Mouse (Mus musculus): ENCODE measurements at regions not wholly inside any gene's neighbourhood (a gene's known extent, or its start where the extent isn't known, plus 50 kb on each side); places are given as distances from the start of the nearest gene placed in this dataset.

DNA sequence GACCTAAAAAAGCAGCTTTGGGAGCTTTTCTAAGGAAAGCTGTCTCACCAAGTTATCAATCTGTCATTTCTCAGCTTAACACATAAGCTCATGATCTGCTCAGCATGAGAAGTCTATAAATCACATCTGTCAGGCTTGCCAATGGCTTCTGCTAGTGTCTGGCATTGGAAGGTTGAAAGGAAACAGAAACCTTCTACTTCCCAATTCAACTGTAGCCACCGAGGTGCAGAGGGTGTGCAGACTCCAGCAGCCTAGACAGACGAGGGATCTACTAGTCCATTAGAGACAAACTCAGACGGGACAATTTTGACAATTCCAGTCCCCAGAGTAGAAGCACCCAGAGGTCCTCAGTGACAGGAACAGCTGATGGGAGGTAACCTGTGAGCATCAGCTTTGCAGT, 103.0 kb downstream of the Nab1 start:
- DNase-seq (ENCODE audit: low spot score): no peak

DNA sequence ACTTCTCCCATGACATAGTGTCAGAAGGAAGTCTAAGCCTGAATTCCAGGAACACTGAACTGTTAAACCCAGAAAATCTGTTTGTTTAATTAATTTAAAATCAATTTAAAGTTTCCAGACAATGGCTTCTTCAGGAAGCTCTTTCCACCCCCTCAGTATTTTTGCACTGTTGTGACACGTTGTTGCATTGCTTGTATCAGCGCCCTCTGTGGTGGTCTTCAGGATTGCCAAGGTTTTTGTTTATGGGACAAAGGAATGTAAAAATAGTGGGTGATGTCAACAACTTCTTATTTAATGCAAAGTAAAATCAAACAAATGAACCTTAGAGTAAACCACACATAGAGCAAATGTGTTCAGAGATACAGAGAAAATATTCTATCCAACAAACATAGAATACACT, 107.5 kb downstream of the Nab1 start:
- DNase-seq (ENCODE audit: low spot score): peak; percentile 37

DNA sequence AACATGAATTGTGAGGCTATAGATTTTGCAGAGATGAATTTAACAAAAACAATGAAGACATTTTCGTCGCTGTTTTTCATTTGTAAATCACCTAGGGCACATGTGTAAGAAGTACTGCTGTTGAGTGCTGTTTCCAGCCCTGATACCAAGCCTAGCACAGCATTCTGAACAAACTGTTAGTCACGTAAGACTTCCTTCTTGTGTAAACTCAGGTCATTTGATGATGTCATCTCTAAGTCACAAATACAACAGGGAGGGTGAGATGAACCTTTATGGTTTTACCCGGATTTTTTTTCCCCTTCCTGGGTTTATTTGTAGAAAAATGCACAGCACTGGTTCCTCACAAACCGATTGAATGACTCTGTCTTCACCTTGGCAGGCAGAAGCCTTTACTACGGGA, 111.6 kb downstream of the Nab1 start:
- DNase-seq (ENCODE audit: low spot score): no peak

DNA sequence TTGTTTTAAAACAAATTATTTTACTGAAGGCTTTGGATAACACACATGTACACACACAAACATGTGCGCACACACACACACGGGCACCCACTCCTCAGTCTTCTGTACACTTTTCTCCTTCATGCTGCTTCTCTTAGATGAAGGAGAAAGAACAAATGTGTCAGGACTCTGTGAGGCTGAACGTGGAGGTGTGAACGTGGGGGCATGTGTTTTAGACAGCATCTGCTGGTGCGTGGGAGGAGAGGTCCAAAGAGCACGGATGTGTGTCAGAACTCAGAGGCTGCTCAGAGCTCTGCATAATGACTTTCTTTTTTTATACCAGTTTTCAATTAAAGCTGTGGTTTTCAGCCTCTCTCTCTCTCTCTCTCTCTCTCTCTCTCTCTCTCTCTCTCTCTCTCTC, 112.4 kb downstream of the Nab1 start:
- no peak for DNase-seq (ENCODE audit: low spot score)

DNA sequence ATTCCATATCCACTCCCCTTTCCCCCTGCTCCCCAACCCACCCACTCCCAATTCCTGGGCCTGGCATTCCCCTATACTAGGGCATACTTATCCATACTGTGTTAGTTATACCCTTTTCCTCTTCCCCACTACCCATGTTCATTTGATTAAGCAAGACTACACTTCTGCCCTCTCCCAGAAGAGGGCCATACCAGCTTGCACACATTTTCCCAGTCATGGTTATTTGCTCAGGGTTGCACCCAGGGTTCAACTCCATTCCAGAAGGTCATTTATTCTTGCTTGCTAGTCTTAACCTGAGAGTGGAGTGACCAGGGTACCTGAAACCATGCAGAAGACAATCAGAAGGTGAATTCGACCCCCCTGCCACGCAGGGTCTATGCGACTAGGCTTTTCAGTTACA, 113.4 kb downstream of the Nab1 start:
- peak; percentile 23 for DNase-seq (ENCODE audit: low spot score)

DNA sequence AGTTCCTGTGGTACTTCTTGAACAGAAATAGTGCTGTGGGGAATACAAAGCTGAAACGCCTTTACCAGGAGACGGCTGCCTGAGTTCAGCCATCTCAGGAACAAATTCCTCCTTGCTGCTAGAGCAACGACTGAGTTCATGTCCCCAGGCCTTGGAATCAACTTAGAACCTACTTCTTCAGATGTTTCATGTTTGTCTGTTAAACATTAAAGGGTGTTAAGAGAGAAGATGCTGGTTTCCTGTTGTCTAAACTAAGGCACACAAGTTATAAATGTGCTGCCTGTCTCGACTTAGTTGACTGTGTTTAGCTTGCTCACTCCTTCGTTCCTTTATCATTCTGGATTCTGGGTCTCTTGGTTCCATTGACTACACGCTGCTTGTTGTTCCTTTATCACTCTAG, 125.2 kb downstream of the Nab1 start:
- no peak for DNase-seq (ENCODE audit: low spot score)

DNA sequence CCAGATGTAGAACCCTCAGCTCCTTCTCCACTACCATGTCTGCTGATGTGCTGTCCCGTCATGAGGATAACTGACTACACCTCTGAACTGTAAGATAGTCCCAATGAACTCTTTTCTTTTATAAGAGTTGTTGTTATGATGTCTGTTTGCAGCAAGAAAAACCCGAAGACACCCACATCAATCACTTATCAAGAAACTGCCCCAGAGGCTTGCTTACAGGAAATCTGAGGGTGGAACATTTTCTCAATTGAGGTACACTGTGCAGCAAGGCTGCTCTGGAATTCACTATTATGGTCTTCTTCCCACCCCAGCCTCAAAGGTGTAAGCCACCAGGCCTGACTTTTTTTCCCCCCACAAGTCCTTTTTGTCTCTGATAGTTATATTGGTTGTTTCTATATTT, 125.8 kb downstream of the Nab1 start:
- DNase-seq (ENCODE audit: low spot score): no peak

DNA sequence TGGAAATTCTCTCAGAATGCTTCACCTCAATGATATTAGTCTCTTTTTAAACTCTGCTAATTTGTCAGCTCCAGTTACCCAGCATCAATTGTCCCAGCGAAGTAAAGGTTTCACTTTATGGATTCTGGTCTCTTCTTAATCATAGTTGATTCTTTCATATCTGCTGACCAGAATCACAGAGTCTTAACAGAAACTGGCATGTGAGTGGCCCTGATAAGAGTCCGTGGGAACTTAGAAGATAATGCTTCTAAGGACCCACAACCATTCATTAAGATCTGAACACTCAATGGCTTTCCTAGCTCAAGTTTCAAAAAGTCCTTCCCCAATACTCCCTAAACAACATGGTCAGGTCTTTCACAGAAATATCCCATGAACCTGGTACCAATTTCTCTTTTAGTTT, 126.7 kb downstream of the Nab1 start:
- no peak for DNase-seq (ENCODE audit: low spot score)

DNA sequence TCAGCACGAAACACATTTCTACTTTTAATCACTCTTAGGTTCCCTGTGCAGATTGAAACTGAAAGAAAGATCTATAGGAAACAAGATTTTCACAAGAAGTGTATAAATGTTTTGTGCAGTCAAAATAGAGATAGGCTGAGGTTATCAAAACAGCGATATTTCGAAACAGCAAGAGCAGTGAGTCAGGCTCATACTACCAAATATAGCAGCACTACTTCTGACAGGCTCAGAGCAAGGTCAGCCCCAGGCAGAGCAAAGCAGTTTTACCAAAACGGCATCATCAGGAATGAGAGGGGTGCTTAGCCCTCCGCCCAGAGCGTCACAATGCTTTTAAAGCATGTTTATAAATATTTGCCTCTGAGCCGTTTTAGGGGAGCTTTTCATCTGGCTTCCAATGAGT, 133.4 kb upstream of the Gls start:
- DNase-seq (ENCODE audit: low spot score): no peak

DNA sequence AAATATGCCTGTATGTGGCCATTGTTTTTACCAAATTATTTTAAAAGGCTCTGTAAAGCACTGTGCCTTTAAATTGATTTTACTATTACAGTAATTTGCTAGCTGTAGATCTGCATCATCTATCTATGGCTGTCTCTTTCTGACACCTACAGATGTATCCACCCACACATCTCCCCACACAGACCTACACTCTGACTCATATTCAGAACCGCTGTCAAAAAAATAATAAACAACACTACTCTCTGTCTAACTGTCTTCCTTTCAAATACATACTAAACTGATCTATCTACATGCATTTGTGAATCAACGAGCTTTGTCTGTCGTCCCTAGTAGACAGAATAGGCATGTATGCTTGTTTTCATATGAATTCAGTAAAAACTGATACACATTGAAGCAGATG, 130.6 kb upstream of the Gls start:
- no peak for DNase-seq (ENCODE audit: low spot score)

DNA sequence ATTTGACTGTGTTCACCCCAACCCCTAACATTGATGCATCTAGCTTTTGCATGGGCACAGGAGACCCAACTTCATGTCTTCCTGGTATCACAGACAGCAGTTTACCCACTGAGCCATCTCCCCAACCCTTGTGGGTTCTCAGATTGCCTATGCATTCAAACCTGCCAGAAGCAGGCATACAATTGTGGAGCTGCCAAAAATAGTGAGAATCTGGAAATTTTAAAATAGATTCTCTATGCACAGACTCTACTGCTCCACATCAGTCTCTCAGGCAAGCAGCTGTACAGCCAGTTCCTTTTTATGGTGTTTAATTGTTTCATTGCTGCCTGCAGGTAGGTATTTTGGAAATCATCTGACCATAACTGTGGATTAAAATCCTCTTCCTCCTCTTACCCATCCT, 129.9 kb upstream of the Gls start:
- no peak for DNase-seq (ENCODE audit: low spot score)

DNA sequence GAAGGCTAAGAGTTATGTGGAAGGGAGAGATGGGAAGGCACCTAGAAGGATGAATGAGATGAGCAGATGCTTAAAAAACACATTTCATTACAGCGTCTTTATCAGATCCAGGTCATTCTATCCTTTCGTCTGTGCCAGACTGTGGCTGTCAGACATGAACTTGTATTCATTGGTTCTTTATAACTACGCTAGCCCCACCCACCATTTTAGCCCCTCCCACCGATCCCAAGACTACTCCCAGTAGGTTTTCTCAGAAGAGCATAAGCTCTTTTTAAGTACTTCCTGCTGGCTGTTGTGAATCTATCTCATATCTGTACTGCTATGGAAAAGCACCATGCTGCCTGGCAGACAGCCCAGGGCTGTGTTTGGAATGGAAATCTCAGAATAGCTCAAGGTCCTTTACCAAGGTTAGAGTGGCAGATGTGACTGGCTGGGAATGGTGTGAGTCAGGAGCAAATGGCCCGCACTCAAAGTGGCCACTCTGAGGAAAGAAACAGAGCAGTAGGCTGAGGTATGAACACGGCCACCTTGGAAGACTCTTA, 121.1 kb upstream of the Gls start:
- DNase-seq (ENCODE audit: low spot score): no peak

DNA sequence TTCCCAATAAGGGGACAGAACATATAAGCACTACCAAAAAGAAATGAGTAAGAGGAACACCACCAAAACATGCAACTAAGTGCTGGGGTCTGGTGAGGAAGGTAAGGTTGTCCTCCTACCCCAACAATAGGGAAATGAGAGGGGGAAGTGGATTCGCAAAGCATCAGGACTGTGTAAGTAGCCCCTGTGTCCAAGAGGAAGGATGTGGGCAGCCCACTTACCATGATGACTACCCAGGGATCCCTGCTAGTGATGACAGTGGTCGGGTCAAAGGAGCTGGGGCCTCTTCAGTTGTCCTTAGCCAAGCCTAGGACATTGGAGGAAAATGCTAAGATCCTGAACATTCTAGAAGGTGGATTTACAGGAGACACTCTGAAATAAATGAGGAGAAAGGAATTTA, 109.1 kb upstream of the Gls start:
- no peak for DNase-seq (ENCODE audit: low spot score)

DNA sequence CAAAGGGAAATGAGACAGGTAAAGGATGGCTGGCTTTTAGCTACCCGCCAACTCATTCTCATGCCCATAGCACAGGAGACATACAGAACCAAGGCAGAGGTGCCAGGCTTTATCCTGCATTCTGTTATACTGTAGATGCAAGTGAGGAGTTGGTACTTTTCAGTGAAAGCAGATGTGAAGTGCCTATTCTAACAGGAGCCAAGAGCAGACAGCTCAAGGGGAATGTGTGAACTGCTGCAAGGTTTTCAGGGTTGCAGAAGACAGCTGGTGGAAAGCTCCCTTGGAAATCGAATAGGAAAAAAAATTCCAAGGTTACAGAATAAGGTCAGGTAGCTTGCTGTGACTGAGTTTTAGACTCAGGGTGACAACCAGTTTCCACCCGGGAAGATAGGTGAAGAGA, 105.7 kb upstream of the Gls start:
- DNase-seq (ENCODE audit: low spot score): no peak

DNA sequence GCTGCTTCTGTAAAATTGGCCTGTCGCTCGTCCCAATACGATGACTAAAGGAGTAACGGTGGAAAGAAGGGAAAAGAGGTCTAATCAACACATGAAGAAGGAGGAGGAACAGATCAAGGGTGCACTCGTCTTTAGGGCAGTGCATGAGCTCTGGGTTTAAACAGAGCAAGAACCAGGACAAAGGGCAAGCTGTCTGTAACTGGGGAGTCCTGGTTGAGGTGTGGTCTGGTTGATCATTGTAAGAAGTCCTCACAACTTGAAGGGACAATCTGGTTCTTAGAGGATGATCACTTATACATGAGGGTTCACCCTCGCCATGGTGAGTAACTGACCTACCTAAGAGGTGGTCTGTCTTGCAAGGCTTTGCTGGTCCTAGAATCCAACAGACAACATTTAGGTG, 105.2 kb upstream of the Gls start:
- no peak for DNase-seq (ENCODE audit: low spot score)

DNA sequence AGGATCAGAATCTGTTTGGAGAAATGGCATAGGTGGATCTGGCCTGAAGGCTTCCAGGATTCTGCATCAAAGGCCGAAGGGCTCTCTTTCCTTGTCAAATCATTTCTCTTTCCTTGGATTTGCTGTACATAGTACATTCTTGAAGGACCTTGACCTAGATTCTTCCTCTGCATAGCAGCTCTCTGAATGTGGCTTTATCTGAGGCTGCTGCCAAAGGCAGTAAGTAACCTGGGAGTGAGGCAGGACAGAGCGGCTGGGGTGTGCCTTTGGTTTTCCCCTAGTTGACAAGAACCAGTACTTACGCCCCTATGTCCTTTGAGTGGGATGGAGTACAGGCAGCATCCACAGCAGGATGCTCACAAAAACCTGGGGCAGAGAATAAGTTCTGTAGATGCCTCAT, 103.7 kb upstream of the Gls start:
- no peak for DNase-seq (ENCODE audit: low spot score)

DNA sequence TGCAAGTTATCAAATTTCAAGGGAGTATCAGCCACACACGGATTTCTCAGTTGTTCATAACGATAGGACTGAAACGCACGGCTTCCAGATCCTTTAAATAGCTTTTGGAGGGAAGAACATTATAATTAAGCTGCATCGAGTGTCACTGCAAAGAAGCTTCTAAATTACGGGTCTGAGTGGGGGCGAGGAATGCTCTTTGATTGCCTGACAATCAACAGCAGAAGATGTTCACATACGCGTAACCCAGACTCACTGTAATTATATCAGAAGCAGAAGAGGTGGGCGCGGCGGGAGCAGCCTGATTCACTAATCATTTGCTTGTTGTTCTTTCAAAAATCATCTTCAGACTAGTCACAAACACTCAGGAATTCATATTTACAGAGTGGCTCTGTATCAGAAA, 99.0 kb upstream of the Gls start:
- no peak for DNase-seq (ENCODE audit: low spot score)

DNA sequence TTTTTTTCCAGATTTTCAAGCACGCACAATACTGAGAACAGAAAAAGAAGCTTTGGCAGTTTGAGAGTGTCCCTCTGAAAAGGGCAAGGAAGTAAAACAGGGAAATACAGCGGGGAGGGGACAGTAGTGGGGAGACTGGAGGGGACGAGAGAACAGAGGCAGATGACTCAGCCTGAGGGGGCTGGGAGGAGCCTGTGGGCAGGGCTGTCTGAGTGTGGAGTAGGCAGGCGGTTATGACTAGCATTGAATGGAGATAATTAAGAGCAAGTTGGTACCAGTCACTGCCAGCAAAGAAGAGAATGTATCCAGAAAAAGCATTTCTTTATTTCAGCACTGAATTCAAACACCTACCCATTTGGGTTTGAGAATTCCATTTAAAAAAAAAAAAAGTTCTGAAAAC, 98.4 kb upstream of the Gls start:
- no peak for DNase-seq (ENCODE audit: low spot score)

DNA sequence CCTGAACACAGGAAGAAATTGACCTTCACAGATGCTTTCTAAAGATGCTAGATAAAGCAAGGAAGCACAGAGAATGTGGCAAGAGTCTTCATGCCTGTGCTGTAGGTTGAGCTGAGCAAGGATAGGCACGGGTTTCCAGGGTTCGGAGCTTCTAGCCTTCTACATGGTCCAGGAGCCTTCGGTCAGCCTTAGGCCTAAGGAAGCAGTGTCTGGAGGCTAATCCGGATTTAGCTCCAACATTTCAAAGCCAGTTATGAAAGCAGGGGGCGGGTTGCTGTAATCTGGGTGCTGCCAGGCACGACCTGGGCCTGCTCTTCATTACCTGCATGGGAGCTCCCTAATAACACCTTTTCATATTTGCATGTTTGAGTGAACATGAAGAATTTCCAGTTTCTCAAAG, 97.5 kb upstream of the Gls start:
- no peak for DNase-seq (ENCODE audit: low spot score)

DNA sequence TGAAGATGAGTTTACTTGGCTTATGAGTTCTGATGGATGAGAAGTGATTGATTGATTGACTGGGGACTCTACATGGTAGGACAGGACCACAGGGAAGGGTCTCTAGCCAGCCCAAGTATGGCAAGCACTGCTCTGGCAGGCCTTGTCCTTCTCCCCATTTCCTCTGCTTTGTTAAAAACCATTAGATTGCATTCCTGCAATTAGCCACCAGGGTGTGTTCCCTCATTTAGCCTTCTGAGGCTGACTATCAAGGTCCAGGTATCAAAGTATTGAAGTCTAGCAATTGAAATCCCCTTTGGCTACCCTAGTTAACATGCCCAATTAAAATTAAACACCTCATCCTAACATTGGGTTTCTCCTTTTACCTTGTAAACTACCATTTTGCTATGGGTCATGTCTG, 95.5 kb upstream of the Gls start:
- DNase-seq (ENCODE audit: low spot score): no peak

DNA sequence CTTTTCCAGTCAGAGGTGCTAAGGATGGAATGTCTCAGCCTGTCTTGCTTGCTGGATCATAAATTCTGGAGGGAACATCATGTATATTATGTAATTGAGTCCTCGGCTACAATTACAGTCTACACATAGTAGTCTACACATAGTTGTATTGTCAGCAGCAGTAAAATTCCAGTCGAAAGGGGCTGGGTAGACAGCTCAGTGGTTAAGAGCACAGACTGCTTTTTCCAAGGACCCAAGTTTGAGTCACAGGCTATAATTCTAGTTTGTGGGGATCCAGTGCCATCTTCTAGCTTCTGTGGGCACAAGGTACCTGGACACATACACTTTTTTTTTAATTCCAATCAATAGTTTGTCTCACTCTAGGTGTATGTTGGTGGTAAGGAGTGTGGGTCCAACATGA, 91.3 kb upstream of the Gls start:
- no peak for DNase-seq (ENCODE audit: low spot score)

DNA sequence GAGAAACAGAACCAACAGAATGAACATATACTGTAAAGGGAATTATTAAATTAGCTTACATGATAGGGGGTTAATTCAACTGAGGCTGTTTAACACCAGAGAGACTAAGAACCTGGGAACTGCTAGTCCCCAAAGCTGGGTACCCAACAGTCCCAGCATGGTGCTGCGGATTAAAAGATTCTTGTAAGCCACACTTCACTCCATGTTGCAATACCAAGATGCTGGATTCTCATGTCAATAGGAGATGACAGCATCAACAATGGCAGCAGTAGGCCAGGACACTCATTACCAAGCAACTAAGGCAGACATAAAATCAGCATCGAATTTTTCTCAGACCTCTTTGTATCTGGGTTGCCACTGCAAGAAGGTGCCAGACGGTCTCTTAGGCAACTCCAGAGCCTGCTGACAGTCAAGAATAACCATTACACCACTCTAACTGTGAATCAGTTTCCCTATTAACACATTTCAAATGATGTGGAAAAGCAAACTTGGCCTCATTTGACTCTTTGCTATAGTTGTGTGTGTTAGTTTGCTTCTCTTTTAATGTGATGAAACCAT, 79.1 kb upstream of the Gls start:
- no peak for DNase-seq (ENCODE audit: low spot score)

DNA sequence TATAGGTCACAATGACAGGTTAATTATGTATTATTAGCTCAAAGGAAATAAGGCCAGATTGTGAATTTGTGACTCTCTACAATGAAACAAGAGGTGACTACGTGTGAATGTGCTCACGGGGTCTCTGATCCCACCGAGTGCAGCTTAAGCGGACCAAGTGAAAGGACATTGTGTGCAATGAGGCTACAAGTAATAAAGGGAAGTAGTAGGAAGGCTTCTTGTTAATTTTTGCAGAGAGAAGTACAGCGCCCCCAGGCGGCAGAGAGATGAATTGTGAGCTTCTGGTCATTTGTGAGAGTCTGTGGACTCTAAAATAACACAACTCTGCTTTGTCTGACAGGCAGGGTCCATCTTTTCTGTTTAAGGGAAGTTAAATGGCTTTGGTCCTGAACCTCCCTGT, 73.9 kb upstream of the Gls start:
- peak; percentile 57 for DNase-seq (ENCODE audit: low spot score)
